Mouse (Mus musculus): ENCODE results near the gene Adora3. TPM values are rescaled to one million over a fixed set of nuclear protein-coding genes. Genes with fewer than 3 reads are reported as not detected.
A peak's percentile ranks its signal among the peaks of the same experiment; 100 is the strongest.

The Adora3 gene
- polyA plus RNA-seq, 1 experiment, result 0.52 TPM

GRCm38 (mm10) chr3:105899394-105900147, 28.9 kb downstream of the Adora3 start:
- WGBS, result 45% methylated on average over 8 of the region's 8 CpGs
- H3K27me3 ChIP-seq (ENCODE audit: control insufficient read depth, insufficient read depth, low read length), result no peaks in the 10 kb centered on the region
- TF ChIP-seq CTCF (IDR thresholded peaks at IDR 0.05; ENCODE audit: borderline replicate concordance, insufficient read depth, low read depth, low read length) (peak; percentile 88), POLR2A (IDR thresholded peaks at IDR 0.05; ENCODE audit: borderline replicate concordance, insufficient read depth, low read length) (no peak)

GRCm38 (mm10) chr3:105900266-105900665, 29.6 kb downstream of the Adora3 start:
- 79% methylated on average over 6 of the region's 6 CpGs for WGBS
- H3K27me3 ChIP-seq (ENCODE audit: control insufficient read depth, insufficient read depth, low read length), result no peaks in the 10 kb centered on the region
- no peaks in the 10 kb centered on the region for H3K4me1 ChIP-seq (ENCODE audit: control insufficient read depth, insufficient read depth, low read length)
- TF ChIP-seq POLR2A (IDR thresholded peaks at IDR 0.05; ENCODE audit: borderline replicate concordance, insufficient read depth, low read length) (no peak), CTCF (IDR thresholded peaks at IDR 0.05; ENCODE audit: borderline replicate concordance, insufficient read depth, low read depth, low read length) (no peak)
- H3K4me3 ChIP-seq (replicated peaks; ENCODE audit: insufficient read depth, low read depth, low read length), result no peak overlapping the region
- H3K27ac ChIP-seq (ENCODE audit: insufficient read depth, low read length), result no peak overlapping the region
- no peak for DNase-seq

More at GRCm38 (mm10) chr3:105899394-105900147, 28.9 kb downstream of the Adora3 start:
- Histone ChIP-seq H3K4me1 (ENCODE audit: control insufficient read depth, insufficient read depth, low read length) (no peaks in the 10 kb centered on the region), H3K27ac (ENCODE audit: insufficient read depth, low read length) (no peak overlapping the region), H3K4me3 (replicated peaks; ENCODE audit: insufficient read depth, low read depth, low read length) (no peak overlapping the region)
- DNase-seq, result peak; percentile 71 to 80

GRCm38 (mm10) chr3:105900716-105901115, 30.1 kb downstream of the Adora3 start:
- DNase-seq, result no peak
- H3K4me3 ChIP-seq (replicated peaks; ENCODE audit: insufficient read depth, low read depth, low read length), result no peak overlapping the region
- no peak for TF ChIP-seq POLR2A (IDR thresholded peaks at IDR 0.05; ENCODE audit: borderline replicate concordance, insufficient read depth, low read length)
- no peak for TF ChIP-seq CTCF (IDR thresholded peaks at IDR 0.05; ENCODE audit: borderline replicate concordance, insufficient read depth, low read depth, low read length)

GRCm38 (mm10) chr3:105901468-105901867, 30.8 kb downstream of the Adora3 start:
- TF ChIP-seq CTCF (IDR thresholded peaks at IDR 0.05; ENCODE audit: borderline replicate concordance, insufficient read depth, low read depth, low read length) (no peak), POLR2A (IDR thresholded peaks at IDR 0.05; ENCODE audit: borderline replicate concordance, insufficient read depth, low read length) (no peak)
- Histone ChIP-seq H3K27me3 (ENCODE audit: control insufficient read depth, insufficient read depth, low read length) (no peaks in the 10 kb centered on the region), H3K4me1 (ENCODE audit: control insufficient read depth, insufficient read depth, low read length) (no peaks in the 10 kb centered on the region), H3K4me3 (replicated peaks; ENCODE audit: insufficient read depth, low read depth, low read length) (no peak overlapping the region), H3K27ac (ENCODE audit: insufficient read depth, low read length) (no peak overlapping the region)
- DNase-seq, result no peak
- 71% methylated on average over 4 of the region's 4 CpGs for WGBS

More at GRCm38 (mm10) chr3:105900716-105901115, 30.1 kb downstream of the Adora3 start:
- Histone ChIP-seq H3K4me1 (ENCODE audit: control insufficient read depth, insufficient read depth, low read length) (no peaks in the 10 kb centered on the region), H3K27ac (ENCODE audit: insufficient read depth, low read length) (no peak overlapping the region), H3K27me3 (ENCODE audit: control insufficient read depth, insufficient read depth, low read length) (no peaks in the 10 kb centered on the region)
- WGBS, result 82% methylated on average over 3 of the region's 3 CpGs

GRCm38 (mm10) chr3:105904213-105904612, 33.6 kb downstream of the Adora3 start:
- TF ChIP-seq POLR2A (IDR thresholded peaks at IDR 0.05; ENCODE audit: borderline replicate concordance, insufficient read depth, low read length) (no peak), CTCF (IDR thresholded peaks at IDR 0.05; ENCODE audit: borderline replicate concordance, insufficient read depth, low read depth, low read length) (no peak)
- Histone ChIP-seq H3K27me3 (ENCODE audit: control insufficient read depth, insufficient read depth, low read length) (no peaks in the 10 kb centered on the region), H3K4me3 (replicated peaks; ENCODE audit: insufficient read depth, low read depth, low read length) (no peak overlapping the region), H3K4me1 (ENCODE audit: control insufficient read depth, insufficient read depth, low read length) (no peaks in the 10 kb centered on the region), H3K27ac (ENCODE audit: insufficient read depth, low read length) (no peak overlapping the region)
- DNase-seq, result no peak
- WGBS, result 84% methylated on average over 4 of the region's 4 CpGs

- TF ChIP-seq CTCF (IDR thresholded peaks at IDR 0.05; ENCODE audit: borderline replicate concordance, insufficient read depth, low read depth, low read length) (no peak), POLR2A (IDR thresholded peaks at IDR 0.05; ENCODE audit: borderline replicate concordance, insufficient read depth, low read length) (no peak)
- no peaks in the 10 kb centered on the region for H3K4me1 ChIP-seq (ENCODE audit: control insufficient read depth, insufficient read depth, low read length)
- no peak overlapping the region for H3K4me3 ChIP-seq (replicated peaks; ENCODE audit: insufficient read depth, low read depth, low read length)
- no peak for DNase-seq
- WGBS, result 91% methylated on average over 9 of the region's 9 CpGs
- no peaks in the 10 kb centered on the region for H3K27me3 ChIP-seq (ENCODE audit: control insufficient read depth, insufficient read depth, low read length)
- H3K27ac ChIP-seq (ENCODE audit: insufficient read depth, low read length), result no peak overlapping the region
These were observed 34.1 kb downstream of the Adora3 start for GRCm38 (mm10) chr3:105904721-105905120.

GRCm38 (mm10) chr3:105907956-105908655, 37.4 kb downstream of the Adora3 start:
- TF ChIP-seq CTCF (IDR thresholded peaks at IDR 0.05; ENCODE audit: borderline replicate concordance, insufficient read depth, low read depth, low read length), result no peak
- no peak for TF ChIP-seq POLR2A (IDR thresholded peaks at IDR 0.05; ENCODE audit: borderline replicate concordance, insufficient read depth, low read length)
- no peak for DNase-seq
- H3K4me3 ChIP-seq (replicated peaks; ENCODE audit: insufficient read depth, low read depth, low read length), result no peak overlapping the region
- WGBS, result 29% methylated on average over 9 of the region's 9 CpGs
- H3K27ac ChIP-seq (ENCODE audit: insufficient read depth, low read length), result no peak overlapping the region
- no peaks in the 10 kb centered on the region for H3K27me3 ChIP-seq (ENCODE audit: control insufficient read depth, insufficient read depth, low read length)
- H3K4me1 ChIP-seq (ENCODE audit: control insufficient read depth, insufficient read depth, low read length), result no peaks in the 10 kb centered on the region
